ENCODE assay signal across 10 mouse cellular contexts in the genomic region with DNA sequence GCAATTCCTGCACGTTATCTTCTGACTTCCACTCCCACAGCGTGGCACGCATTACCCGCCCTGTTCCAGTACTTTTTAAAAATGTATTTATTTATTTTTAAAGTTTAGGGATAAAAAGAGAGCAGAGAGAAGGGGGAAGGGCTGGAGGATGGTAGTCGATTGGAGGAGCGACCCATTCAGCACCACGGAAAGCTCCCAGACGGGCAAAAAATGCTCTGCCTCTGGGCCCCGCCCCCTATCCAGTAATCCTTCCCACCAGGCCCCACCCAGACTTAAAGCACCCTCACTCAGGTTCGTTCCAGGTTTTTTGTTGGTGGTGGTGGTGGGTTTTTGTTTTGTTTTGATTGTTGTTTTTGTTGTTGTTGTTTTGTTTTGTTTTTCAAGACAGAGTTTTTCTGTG. TPM values are rescaled to one million over a fixed set of nuclear protein-coding genes. Genes with fewer than 3 reads are reported as not detected.
DNase-seq lines count a peak whose midpoint lies in the region; ATAC-seq and TF ChIP-seq lines count a peak whose summit lies in the region.
"Had no signal": no experiment of that assay in that cellular context is flagged by ENCODE, and none has a peak within 500 bp of the region (broad histone marks: within the 10 kb centered on the region; RNA-seq: fewer than 3 reads in every experiment).

No protein-coding gene starts in this region.

- no peak for TF ChIP-seq CTCF in heart, postnatal 0 days (IDR thresholded peaks at IDR 0.05; ENCODE audit: low read depth)

- H3K9me3 ChIP-seq in heart, postnatal 0 days (replicated peaks; ENCODE audit: control insufficient read depth, low read length) = no peaks in the 10 kb centered on the region
- no peaks in the 10 kb centered on the region for H3K9me3 ChIP-seq in heart, embryonic 11.5 days (replicated peaks; ENCODE audit: control insufficient read depth, low read length)
- H3K9me3 ChIP-seq: embryonic facial prominence, embryonic 13.5 days had no signal

- no peak for TF ChIP-seq EP300 in heart, postnatal 0 days (IDR thresholded peaks at IDR 0.05; ENCODE audit: low read depth)

- no peak overlapping the region for H3K9ac ChIP-seq in heart, postnatal 0 days (replicated peaks; ENCODE audit: low read depth, low read length)
- no peak overlapping the region for H3K9ac ChIP-seq in heart, embryonic 11.5 days (ENCODE audit: low read depth, low read length)
- H3K9ac ChIP-seq: embryonic facial prominence, embryonic 13.5 days had no signal

- DNase-seq in heart, postnatal 0 days (ENCODE audit: low spot score) = peak; percentile 39
- DNase-seq in urinary bladder, postnatal 14 days (ENCODE audit: low spot score) = peak; percentile 61
- DNase-seq in urinary bladder, adult 18-20 months (ENCODE audit: low spot score in 2 of 2) = no peak
- peak; percentile 86 for DNase-seq in kidney, postnatal 10 days
- DNase-seq in layer of hippocampus, postnatal 36 days = no peak
- no peak for DNase-seq in layer of hippocampus, adult 9-11 months
- no peak for DNase-seq in cerebellum, adult 11 months

- H3K4me1 ChIP-seq in heart, postnatal 0 days (ENCODE audit: control insufficient read depth, insufficient read depth) = no peaks in the 10 kb centered on the region
- no peaks in the 10 kb centered on the region for H3K4me1 ChIP-seq in heart, embryonic 11.5 days (ENCODE audit: control insufficient read depth, insufficient read depth, low read length)
- H3K4me1 ChIP-seq: embryonic facial prominence, embryonic 13.5 days had no signal

- H3K27me3 ChIP-seq in heart, postnatal 0 days (ENCODE audit: control insufficient read depth, insufficient read depth, low read length) = peaks cover 33% of the 10 kb centered on the region
- peaks cover 20% of the 10 kb centered on the region for H3K27me3 ChIP-seq in heart, embryonic 11.5 days (ENCODE audit: control insufficient read depth, insufficient read depth, low read length)

- no peaks in the 10 kb centered on the region for H3K36me3 ChIP-seq in heart, postnatal 0 days (replicated peaks; ENCODE audit: control insufficient read depth, insufficient read depth, low read length)
- no peaks in the 10 kb centered on the region for H3K36me3 ChIP-seq in heart, embryonic 11.5 days (ENCODE audit: control insufficient read depth, insufficient read depth, low read length)

- no peak overlapping the region for H3K4me2 ChIP-seq in heart, postnatal 0 days (ENCODE audit: low read depth, low read length)
- H3K4me2 ChIP-seq in heart, embryonic 11.5 days = no peak overlapping the region
- H3K4me2 ChIP-seq: embryonic facial prominence, embryonic 13.5 days had no signal

- no peak overlapping the region for H3K27ac ChIP-seq in heart, postnatal 0 days (ENCODE audit: low read depth)
- H3K27ac ChIP-seq in heart, embryonic 11.5 days (ENCODE audit: low read depth, low read length) = no peak overlapping the region
- H3K27ac ChIP-seq: embryonic facial prominence, embryonic 13.5 days had no signal

- no peak for ATAC-seq in heart, postnatal 0 days (ENCODE audit: insufficient read depth, low read depth)
- no peak for ATAC-seq in heart, embryonic 11.5 days (replicated peaks; ENCODE audit: insufficient number of reproducible peaks, low FRiP score, low TSS enrichment)

- H3K4me3 ChIP-seq in heart, postnatal 0 days (ENCODE audit: low read depth, low read length) = no peak overlapping the region
- H3K4me3 ChIP-seq in heart, embryonic 11.5 days (ENCODE audit: low read depth, low read length) = no peak overlapping the region
- H3K4me3 ChIP-seq: embryonic facial prominence, embryonic 13.5 days had no signal

- WGBS in heart, postnatal 0 days = 0% methylated on average over 10 of the region's 10 CpGs
- WGBS in heart, embryonic 11.5 days (ENCODE audit: insufficient replicate concordance) = 2% methylated on average over 10 of the region's 10 CpGs

RNA-seq across cellular contexts. Expression of gene Aplp1, which starts 11.1 kb away (rescaled TPM):
- 3.6 and 11.4 TPM in 2 replicates for total RNA-seq in heart, postnatal 0 days (2014; rRNA removed; ENCODE audit: low replicate concordance)
- 4.2 and 5.2 TPM in 2 replicates for polyA plus RNA-seq in heart, postnatal 0 days (2015; fragmentation: Nextera tagmentation; extraction: Ambion mirVana)
- polyA plus RNA-seq in heart, embryonic 11.5 days (2014; fragmentation: Nextera tagmentation; extraction: Ambion mirVana) = 34.9 and 37.8 TPM in 2 replicates
- total RNA-seq in layer of hippocampus, postnatal 36 days (2021) = 1,000 to 10,000 TPM; 1,244 to 1,325 TPM

RNA-seq across cellular contexts. Expression of gene Nfkbid, which starts 12.7 kb away (rescaled TPM):
- 0.19 and 5.0 TPM in 2 replicates for total RNA-seq in heart, postnatal 0 days (2014; rRNA removed; ENCODE audit: low replicate concordance)
- 0.38 and 0.44 TPM in 2 replicates for polyA plus RNA-seq in heart, postnatal 0 days (2015; fragmentation: Nextera tagmentation; extraction: Ambion mirVana)
- 1.0 and 1.4 TPM in 2 replicates for polyA plus RNA-seq in heart, embryonic 11.5 days (2014; fragmentation: Nextera tagmentation; extraction: Ambion mirVana)
- 1 to 10 TPM; 3.1 to 3.4 TPM for total RNA-seq in layer of hippocampus, postnatal 36 days (2021)

RNA-seq across cellular contexts. Expression of gene Hcst, which starts 14.6 kb away (rescaled TPM):
- total RNA-seq in heart, postnatal 0 days (2014; rRNA removed; ENCODE audit: low replicate concordance) = not detected in 2 replicates
- 1.1 and 1.4 TPM in 2 replicates for polyA plus RNA-seq in heart, postnatal 0 days (2015; fragmentation: Nextera tagmentation; extraction: Ambion mirVana)
- 0.53 and 0.99 TPM in 2 replicates for polyA plus RNA-seq in heart, embryonic 11.5 days (2014; fragmentation: Nextera tagmentation; extraction: Ambion mirVana)
- total RNA-seq in layer of hippocampus, postnatal 36 days (2021) = not detected
- polyA plus RNA-seq: neural tube, embryonic 11.5 days had no signal

RNA-seq across cellular contexts. Expression of gene Tyrobp, which starts 20.7 kb away (rescaled TPM):
- 15.2 and 31.2 TPM in 2 replicates for total RNA-seq in heart, postnatal 0 days (2014; rRNA removed; ENCODE audit: low replicate concordance)
- 30.4 and 35.8 TPM in 2 replicates for polyA plus RNA-seq in heart, postnatal 0 days (2015; fragmentation: Nextera tagmentation; extraction: Ambion mirVana)
- polyA plus RNA-seq in heart, embryonic 11.5 days (2014; fragmentation: Nextera tagmentation; extraction: Ambion mirVana) = 8.9 and 9.2 TPM in 2 replicates
- 10 to 100 TPM; 27.4 to 30.2 TPM for total RNA-seq in layer of hippocampus, postnatal 36 days (2021)

RNA-seq across cellular contexts. Expression of gene Kirrel2, which starts 23.3 kb away (rescaled TPM):
- total RNA-seq in heart, postnatal 0 days (2014; rRNA removed; ENCODE audit: low replicate concordance) = not detected in 2 replicates
- polyA plus RNA-seq in heart, postnatal 0 days (2015; fragmentation: Nextera tagmentation; extraction: Ambion mirVana) = 0.15 TPM in 1 of 2 replicates, not detected in the other
- 1.5 and 3.7 TPM in 2 replicates for polyA plus RNA-seq in heart, embryonic 11.5 days (2014; fragmentation: Nextera tagmentation; extraction: Ambion mirVana)
- 10 to 100 TPM; 12.3 to 21.0 TPM for total RNA-seq in layer of hippocampus, postnatal 36 days (2021)

Comparison
In these comparisons a context has a peak if more than half of its experiments do, and no peak if none do; other contexts are left out.
1. DNase-seq: peak in heart, postnatal 0 days (single experiment), urinary bladder, postnatal 14 days (single experiment) and kidney, postnatal 10 days (single experiment); none in urinary bladder, adult 18-20 months (0 of 2), layer of hippocampus, postnatal 36 days (0 of 2), layer of hippocampus, adult 9-11 months (single experiment) and cerebellum, adult 11 months (single experiment).
2. RNA of gene Aplp1, which starts 11.1 kb away (total RNA-seq): 1,244 to 1,325 TPM in layer of hippocampus, postnatal 36 days; 3.6 to 11.4 TPM in heart, postnatal 0 days; every median in the first group is over 100 times any median in the second.